Mouse (Mus musculus) heart, adult 2 months (tissue): ENCODE measurements at regions not wholly inside any gene's neighbourhood (a gene's known extent, or its start where the extent isn't known, plus 50 kb on each side); places are given as distances from the start of the nearest gene placed in this dataset.

Source experiments
- CTCF ChIP-seq: fragments of 200-600 bp; IDR thresholded peaks from 2 replicates; pipeline ENCODE4 v1.8.1; 2022; ENCODE audit warnings: antibody characterized with exemption, mild to moderate bottlenecking, moderate library complexity
- EP300 ChIP-seq: fragments of 200-500 bp; IDR thresholded peaks from 2 replicates; pipeline ENCODE4 v1.6.1; 2011; ENCODE audit warnings: low read depth, low read length, control low read depth; ENCODE audit not compliant: insufficient read depth
- POLR2A ChIP-seq: fragments of 200-500 bp; IDR thresholded peaks from 2 replicates; pipeline ENCODE4 v1.6.1; 2011; ENCODE audit warnings: mild to moderate bottlenecking, low read depth, low read length, control low read depth; ENCODE audit not compliant: insufficient read depth

GRCm38 (mm10) chr14:99480325-99481077 lies 182.0 kb downstream of the Klf5 start:
- TF ChIP-seq CTCF (no peak), EP300 (no peak), POLR2A (no peak)
